Mouse (Mus musculus): ENCODE measurements around the gene Fyn. TPM values are rescaled to one million over a fixed set of nuclear protein-coding genes. Genes with fewer than 3 reads are reported as not detected.

The Fyn gene
- polyA plus RNA-seq, 1 experiment from 2014 or later = 20.2 TPM

- peaks cover 20% of the 10 kb centered on the region for H3K4me1 ChIP-seq (ENCODE audit: control insufficient read depth, insufficient read depth, low read length)
- no peaks in the 10 kb centered on the region for H3K9me3 ChIP-seq (replicated peaks; ENCODE audit: control insufficient read depth, low read length)
- no peak for ATAC-seq (ENCODE audit: insufficient read depth, low FRiP score)
- WGBS = 86% methylated on average over 14 of the region's 14 CpGs
- H3K9ac ChIP-seq (ENCODE audit: low read length) = no peak overlapping the region
- no peaks in the 10 kb centered on the region for H3K27me3 ChIP-seq (ENCODE audit: control insufficient read depth, insufficient read depth, low read length)
- no peak overlapping the region for H3K27ac ChIP-seq (ENCODE audit: low read length)
- no peak overlapping the region for H3K4me3 ChIP-seq (replicated peaks; ENCODE audit: low read length)
- no peak overlapping the region for H3K4me2 ChIP-seq (ENCODE audit: low read depth, low read length)
- no peaks in the 10 kb centered on the region for H3K36me3 ChIP-seq (ENCODE audit: control insufficient read depth, insufficient read depth, low read length)
These were observed 160.5 kb downstream of the Fyn start for GRCm38 (mm10) chr10:39529179-39529578.

- Histone ChIP-seq H3K27me3 (ENCODE audit: control insufficient read depth, insufficient read depth, low read length) (no peaks in the 10 kb centered on the region), H3K36me3 (ENCODE audit: control insufficient read depth, insufficient read depth, low read length) (no peaks in the 10 kb centered on the region), H3K4me3 (replicated peaks; ENCODE audit: low read length) (no peak overlapping the region), H3K9ac (ENCODE audit: low read length) (no peak overlapping the region), H3K4me2 (ENCODE audit: low read depth, low read length) (no peak overlapping the region), H3K27ac (ENCODE audit: low read length) (no peak overlapping the region), H3K9me3 (replicated peaks; ENCODE audit: control insufficient read depth, low read length) (no peaks in the 10 kb centered on the region), H3K4me1 (ENCODE audit: control insufficient read depth, insufficient read depth, low read length) (peaks cover 39% of the 10 kb centered on the region)
- ATAC-seq (ENCODE audit: insufficient read depth, low FRiP score) = no peak
- 58% methylated on average over 20 of the region's 20 CpGs for WGBS
These were observed 163.5 kb downstream of the Fyn start for GRCm38 (mm10) chr10:39532008-39532740.

- Histone ChIP-seq H3K4me1 (ENCODE audit: control insufficient read depth, insufficient read depth, low read length) (peaks cover 45% of the 10 kb centered on the region), H3K4me2 (ENCODE audit: low read depth, low read length) (no peak overlapping the region), H3K27me3 (ENCODE audit: control insufficient read depth, insufficient read depth, low read length) (no peaks in the 10 kb centered on the region), H3K9ac (ENCODE audit: low read length) (no peak overlapping the region), H3K4me3 (replicated peaks; ENCODE audit: low read length) (no peak overlapping the region), H3K27ac (ENCODE audit: low read length) (no peak overlapping the region), H3K36me3 (ENCODE audit: control insufficient read depth, insufficient read depth, low read length) (no peaks in the 10 kb centered on the region), H3K9me3 (replicated peaks; ENCODE audit: control insufficient read depth, low read length) (no peaks in the 10 kb centered on the region)
- 69% methylated on average over 7 of the region's 7 CpGs for WGBS
- ATAC-seq (ENCODE audit: insufficient read depth, low FRiP score) = no peak
These were observed 164.2 kb downstream of the Fyn start for GRCm38 (mm10) chr10:39532823-39533222.

- WGBS = 35% methylated on average over 9 of the region's 9 CpGs
- peak; percentile 68; the same call in 1 of the 2 replicates for ATAC-seq (ENCODE audit: insufficient read depth, low FRiP score)
- Histone ChIP-seq H3K4me2 (ENCODE audit: low read depth, low read length) (no peak overlapping the region), H3K4me1 (ENCODE audit: control insufficient read depth, insufficient read depth, low read length) (peaks cover 45% of the 10 kb centered on the region), H3K9me3 (replicated peaks; ENCODE audit: control insufficient read depth, low read length) (no peaks in the 10 kb centered on the region), H3K27ac (ENCODE audit: low read length) (peak overlapping the region; percentile 84), H3K27me3 (ENCODE audit: control insufficient read depth, insufficient read depth, low read length) (no peaks in the 10 kb centered on the region), H3K4me3 (replicated peaks; ENCODE audit: low read length) (no peak overlapping the region), H3K9ac (ENCODE audit: low read length) (peak overlapping the region; percentile 51; the same call in 1 of the 2 replicates), H3K36me3 (ENCODE audit: control insufficient read depth, insufficient read depth, low read length) (no peaks in the 10 kb centered on the region)
These were observed 165.8 kb downstream of the Fyn start for GRCm38 (mm10) chr10:39534324-39535026.

- no peak for ATAC-seq (ENCODE audit: insufficient read depth, low FRiP score)
- peaks cover 51% of the 10 kb centered on the region for H3K4me1 ChIP-seq (ENCODE audit: control insufficient read depth, insufficient read depth, low read length)
These were observed 166.7 kb downstream of the Fyn start for GRCm38 (mm10) chr10:39535347-39535746.

GRCm38 (mm10) chr10:39536258-39536657, 167.6 kb downstream of the Fyn start:
- no peaks in the 10 kb centered on the region for H3K27me3 ChIP-seq (ENCODE audit: control insufficient read depth, insufficient read depth, low read length)
- H3K9me3 ChIP-seq (replicated peaks; ENCODE audit: control insufficient read depth, low read length) = no peaks in the 10 kb centered on the region
- H3K27ac ChIP-seq (ENCODE audit: low read length) = peak overlapping the region; percentile 60
- no peak overlapping the region for H3K4me3 ChIP-seq (replicated peaks; ENCODE audit: low read length)
- peaks cover 58% of the 10 kb centered on the region for H3K4me1 ChIP-seq (ENCODE audit: control insufficient read depth, insufficient read depth, low read length)
- ATAC-seq (ENCODE audit: insufficient read depth, low FRiP score) = no peak; the same call in 1 of the 2 replicates
- WGBS = 55% methylated on average over 11 of the region's 11 CpGs
- no peak overlapping the region for H3K9ac ChIP-seq (ENCODE audit: low read length)
- no peak overlapping the region for H3K4me2 ChIP-seq (ENCODE audit: low read depth, low read length)
- H3K36me3 ChIP-seq (ENCODE audit: control insufficient read depth, insufficient read depth, low read length) = no peaks in the 10 kb centered on the region

More at GRCm38 (mm10) chr10:39535347-39535746, 166.7 kb downstream of the Fyn start:
- Histone ChIP-seq H3K36me3 (ENCODE audit: control insufficient read depth, insufficient read depth, low read length) (no peaks in the 10 kb centered on the region), H3K4me3 (replicated peaks; ENCODE audit: low read length) (no peak overlapping the region), H3K9me3 (replicated peaks; ENCODE audit: control insufficient read depth, low read length) (no peaks in the 10 kb centered on the region), H3K4me2 (ENCODE audit: low read depth, low read length) (no peak overlapping the region), H3K27me3 (ENCODE audit: control insufficient read depth, insufficient read depth, low read length) (no peaks in the 10 kb centered on the region), H3K27ac (ENCODE audit: low read length) (peak overlapping the region; percentile 84; the same call in 1 of the 2 replicates), H3K9ac (ENCODE audit: low read length) (0 out of 2 replicates have a peak overlapping the region, but pooled peaks have one; percentile 9)
- 63% methylated on average over 3 of the region's 3 CpGs for WGBS

GRCm38 (mm10) chr10:39540012-39540647, 171.5 kb downstream of the Fyn start:
- Histone ChIP-seq H3K4me3 (replicated peaks; ENCODE audit: low read length) (no peak overlapping the region), H3K9ac (ENCODE audit: low read length) (0 out of 2 replicates have a peak overlapping the region, but pooled peaks have one; percentile 20), H3K36me3 (ENCODE audit: control insufficient read depth, insufficient read depth, low read length) (no peaks in the 10 kb centered on the region), H3K9me3 (replicated peaks; ENCODE audit: control insufficient read depth, low read length) (no peaks in the 10 kb centered on the region), H3K27ac (ENCODE audit: low read length) (peak overlapping the region; percentile 12; the same call in 1 of the 2 replicates), H3K27me3 (ENCODE audit: control insufficient read depth, insufficient read depth, low read length) (no peaks in the 10 kb centered on the region), H3K4me2 (ENCODE audit: low read depth, low read length) (no peak overlapping the region), H3K4me1 (ENCODE audit: control insufficient read depth, insufficient read depth, low read length) (peaks cover 56% of the 10 kb centered on the region)
- WGBS = 41% methylated on average over 9 of the region's 9 CpGs
- ATAC-seq (ENCODE audit: insufficient read depth, low FRiP score) = no peak

- H3K9ac ChIP-seq (ENCODE audit: low read length) = peak overlapping the region; percentile 56; the same call in 1 of the 2 replicates
- no peaks in the 10 kb centered on the region for H3K36me3 ChIP-seq (ENCODE audit: control insufficient read depth, insufficient read depth, low read length)
- H3K4me1 ChIP-seq (ENCODE audit: control insufficient read depth, insufficient read depth, low read length) = peaks cover 47% of the 10 kb centered on the region
- H3K4me2 ChIP-seq (ENCODE audit: low read depth, low read length) = no peak overlapping the region
- no peak overlapping the region for H3K4me3 ChIP-seq (replicated peaks; ENCODE audit: low read length)
- H3K27ac ChIP-seq (ENCODE audit: low read length) = peak overlapping the region; percentile 82
- H3K27me3 ChIP-seq (ENCODE audit: control insufficient read depth, insufficient read depth, low read length) = no peaks in the 10 kb centered on the region
- ATAC-seq (ENCODE audit: insufficient read depth, low FRiP score) = peak; percentile 51
- H3K9me3 ChIP-seq (replicated peaks; ENCODE audit: control insufficient read depth, low read length) = no peaks in the 10 kb centered on the region
- WGBS = 25% methylated on average over 7 of the region's 7 CpGs
These were observed 172.3 kb downstream of the Fyn start for GRCm38 (mm10) chr10:39540995-39541394.
